Mouse (Mus musculus): ENCODE results near the gene Ptges2. TPM values are rescaled to one million over a fixed set of nuclear protein-coding genes. Genes with fewer than 3 reads are reported as not detected.

Gene Ptges2
- polyA plus RNA-seq, 1 experiment from 2014 or later, result 21.1 TPM

DNA sequence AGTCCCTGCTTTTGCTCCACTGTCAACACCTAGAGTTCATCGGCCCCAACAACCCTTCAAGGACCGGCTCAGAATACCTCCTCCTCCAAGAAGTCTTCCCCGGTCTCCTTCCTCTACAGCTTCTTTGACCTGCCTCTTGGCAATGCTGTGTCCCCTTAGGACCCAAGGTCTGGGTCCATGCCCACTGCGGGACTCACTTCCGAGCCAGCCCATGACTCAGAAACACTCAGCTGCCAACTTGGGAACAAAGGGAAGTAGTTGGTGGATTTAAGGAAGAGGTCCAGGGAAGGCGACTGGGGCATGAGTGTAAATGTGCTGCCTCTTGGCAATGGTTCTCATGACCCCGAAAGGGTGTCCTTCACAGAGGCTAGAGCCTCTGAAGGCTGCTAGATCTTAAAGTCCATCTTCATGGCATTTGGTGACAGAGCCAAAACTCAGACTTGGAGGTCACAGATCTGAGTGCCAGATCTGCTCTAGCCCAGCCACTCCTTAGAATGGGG is 15.6 kb upstream of the Ptges2 start:
- Histone ChIP-seq H3K9me3 (replicated peaks) (no peaks in the 10 kb centered on the region), H3K4me2 (peak overlapping the region; percentile 89), H3K4me3 (no peak overlapping the region), H3K9ac (peak overlapping the region; percentile 20; the same call in 1 of the 2 replicates), H3K27ac (no peak overlapping the region), H3K27me3 (replicated peaks) (peaks cover 35% of the 10 kb centered on the region), H3K4me1 (peaks cover 26% of the 10 kb centered on the region), H3K36me3 (peaks cover 47% of the 10 kb centered on the region)
- 82% methylated on average over 7 of the region's 7 CpGs for WGBS (ENCODE audit: insufficient replicate concordance)
- no peak for ATAC-seq

DNA sequence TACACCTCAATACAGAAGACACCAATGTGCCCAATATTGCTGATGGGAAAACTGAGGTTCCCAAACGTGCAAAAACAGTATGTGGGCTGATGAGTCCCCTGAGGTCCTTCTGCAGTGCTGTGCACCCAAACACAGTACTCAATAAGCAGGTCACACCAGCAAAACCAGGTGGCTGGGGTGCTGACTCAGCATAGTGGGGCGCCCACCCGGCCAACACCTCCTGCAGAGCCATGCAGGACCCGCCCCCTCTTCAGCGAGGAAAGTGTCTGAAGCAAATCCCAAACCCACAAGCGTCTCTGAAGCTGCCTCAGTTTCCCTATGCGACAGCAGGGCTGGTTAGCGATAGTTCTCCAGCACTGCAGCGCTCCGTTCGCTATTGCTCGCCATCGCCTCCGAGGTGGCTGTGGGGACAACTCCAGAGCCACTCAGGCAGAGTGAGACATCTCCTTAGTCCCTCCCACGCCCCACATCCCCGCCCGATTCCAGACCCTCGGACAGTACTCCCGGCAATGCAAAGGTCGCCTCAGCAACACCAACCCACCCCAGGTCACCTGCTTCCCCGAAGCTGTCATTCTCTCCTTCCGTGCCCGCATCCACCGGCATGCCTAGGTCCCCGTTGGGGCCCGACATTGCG is 14.4 kb upstream of the Ptges2 start:
- ATAC-seq, result peak; percentile 37
- H3K4me2 ChIP-seq, result peak overlapping the region; percentile 89
- H3K9ac ChIP-seq, result peak overlapping the region; percentile 80
- H3K4me1 ChIP-seq, result peaks cover 26% of the 10 kb centered on the region
- H3K36me3 ChIP-seq, result peaks cover 35% of the 10 kb centered on the region
- 2% methylated on average over 27 of the region's 27 CpGs for WGBS (ENCODE audit: insufficient replicate concordance)
- H3K27ac ChIP-seq, result peak overlapping the region; percentile 69
- peak overlapping the region; percentile 68 for H3K4me3 ChIP-seq
- peaks cover 46% of the 10 kb centered on the region for H3K27me3 ChIP-seq (replicated peaks)
- H3K9me3 ChIP-seq (replicated peaks), result no peaks in the 10 kb centered on the region

- H3K27ac ChIP-seq, result peak within 1 kb of the TSS; percentile 69
- peak within 1 kb of the TSS; percentile 80 for H3K9ac ChIP-seq
- peak within 1 kb of the TSS; percentile 68 for H3K4me3 ChIP-seq
- no peaks in the 10 kb centered on the region for H3K9me3 ChIP-seq (replicated peaks)
- peak within 1 kb of the TSS; percentile 89 for H3K4me2 ChIP-seq
- ATAC-seq, result peak; percentile 92
- peaks cover 26% of the 10 kb centered on the region for H3K4me1 ChIP-seq
- peaks cover 51% of the 10 kb centered on the region for H3K27me3 ChIP-seq (replicated peaks)
- H3K36me3 ChIP-seq, result peaks cover 29% of the 10 kb centered on the region
- 4% methylated on average over 46 of the region's 47 CpGs for whole genome bisulfite sequencing (ENCODE audit: insufficient replicate concordance)
These were observed 13.9 kb upstream of the Ptges2 start, which contains the start of gene 1110008P14Rik for GRCm38 (mm10) chr2:32381775-32382223. Gene 1110008P14Rik, minus strand, starts transcription at chr2:32381938.

GRCm38 (mm10) chr2:32382689-32383088 is 13.0 kb upstream of the Ptges2 start:
- peaks cover 20% of the 10 kb centered on the region for H3K36me3 ChIP-seq
- H3K4me2 ChIP-seq, result no peak overlapping the region
- H3K4me1 ChIP-seq, result peaks cover 26% of the 10 kb centered on the region
- no peak for ATAC-seq
- WGBS (ENCODE audit: insufficient replicate concordance), result 80% methylated on average over 2 of the region's 2 CpGs
- H3K4me3 ChIP-seq, result no peak overlapping the region
- H3K27ac ChIP-seq, result no peak overlapping the region
- no peak overlapping the region for H3K9ac ChIP-seq
- no peaks in the 10 kb centered on the region for H3K9me3 ChIP-seq (replicated peaks)
- H3K27me3 ChIP-seq (replicated peaks), result peaks cover 60% of the 10 kb centered on the region

- no peaks in the 10 kb centered on the region for H3K36me3 ChIP-seq
- ATAC-seq, result no peak
- no peaks in the 10 kb centered on the region for H3K9me3 ChIP-seq (replicated peaks)
- H3K27ac ChIP-seq, result no peak within 1 kb of the TSS
- no peak within 1 kb of the TSS for H3K4me3 ChIP-seq
- 46% methylated on average over 5 of the region's 5 CpGs for WGBS (ENCODE audit: insufficient replicate concordance)
- H3K4me2 ChIP-seq, result no peak within 1 kb of the TSS
- H3K4me1 ChIP-seq, result no peaks in the 10 kb centered on the region
- H3K9ac ChIP-seq, result no peak within 1 kb of the TSS
- H3K27me3 ChIP-seq (replicated peaks), result peaks cover 57% of the 10 kb centered on the region
These were observed 7.8 kb upstream of the Ptges2 start, which contains the start of gene Lcn2 for GRCm38 (mm10) chr2:32387706-32388490. Gene Lcn2, minus strand, starts transcription at chr2:32388252.

- Histone ChIP-seq H3K4me3 (no peak overlapping the region), H3K36me3 (no peaks in the 10 kb centered on the region), H3K4me2 (no peak overlapping the region), H3K9me3 (replicated peaks) (no peaks in the 10 kb centered on the region), H3K4me1 (0 out of 2 replicates have a peak, but pooled peaks cover under 1% of the 10 kb centered on the region), H3K27ac (no peak overlapping the region), H3K27me3 (replicated peaks) (peaks cover 45% of the 10 kb centered on the region), H3K9ac (no peak overlapping the region)
- no peak for ATAC-seq
- 39% methylated on average over 2 of the region's 2 CpGs for WGBS (ENCODE audit: insufficient replicate concordance)
These were observed 6.5 kb upstream of the Ptges2 start for GRCm38 (mm10) chr2:32389157-32389556.

- H3K9ac ChIP-seq, result no peak overlapping the region
- ATAC-seq, result no peak
- no peaks in the 10 kb centered on the region for H3K9me3 ChIP-seq (replicated peaks)
- H3K36me3 ChIP-seq, result no peaks in the 10 kb centered on the region
- H3K4me1 ChIP-seq, result peaks cover 15% of the 10 kb centered on the region
- 70% methylated on average over 8 of the region's 8 CpGs for WGBS (ENCODE audit: insufficient replicate concordance)
- no peak overlapping the region for H3K4me2 ChIP-seq
- peaks cover 29% of the 10 kb centered on the region for H3K27me3 ChIP-seq (replicated peaks)
- H3K4me3 ChIP-seq, result no peak overlapping the region
- no peak overlapping the region for H3K27ac ChIP-seq
These were observed 4.8 kb upstream of the Ptges2 start for GRCm38 (mm10) chr2:32390871-32391270.

GRCm38 (mm10) chr2:32392063-32392462 is 3.6 kb upstream of the Ptges2 start:
- WGBS (ENCODE audit: insufficient replicate concordance), result 74% methylated on average over 5 of the region's 5 CpGs
- Histone ChIP-seq H3K4me3 (no peak overlapping the region), H3K4me1 (peaks cover 22% of the 10 kb centered on the region), H3K9me3 (replicated peaks) (no peaks in the 10 kb centered on the region), H3K9ac (no peak overlapping the region), H3K27ac (no peak overlapping the region), H3K27me3 (replicated peaks) (peaks cover 17% of the 10 kb centered on the region), H3K4me2 (no peak overlapping the region), H3K36me3 (no peaks in the 10 kb centered on the region)
- ATAC-seq, result no peak

- Histone ChIP-seq H3K9me3 (replicated peaks) (no peaks in the 10 kb centered on the region), H3K9ac (peak overlapping the region; percentile 83), H3K27ac (peak overlapping the region; percentile 81), H3K4me2 (peak overlapping the region; percentile 94), H3K36me3 (peaks cover 9% of the 10 kb centered on the region), H3K4me1 (peaks cover 33% of the 10 kb centered on the region), H3K4me3 (peak overlapping the region; percentile 89), H3K27me3 (replicated peaks) (no peaks in the 10 kb centered on the region)
- ATAC-seq, result 0 out of 2 replicates have a peak, but pooled peaks have one; percentile 22
- 1% methylated on average over 8 of the region's 8 CpGs for WGBS (ENCODE audit: insufficient replicate concordance)
These were observed 723 bp upstream of the Ptges2 start for GRCm38 (mm10) chr2:32394973-32395372.

DNA sequence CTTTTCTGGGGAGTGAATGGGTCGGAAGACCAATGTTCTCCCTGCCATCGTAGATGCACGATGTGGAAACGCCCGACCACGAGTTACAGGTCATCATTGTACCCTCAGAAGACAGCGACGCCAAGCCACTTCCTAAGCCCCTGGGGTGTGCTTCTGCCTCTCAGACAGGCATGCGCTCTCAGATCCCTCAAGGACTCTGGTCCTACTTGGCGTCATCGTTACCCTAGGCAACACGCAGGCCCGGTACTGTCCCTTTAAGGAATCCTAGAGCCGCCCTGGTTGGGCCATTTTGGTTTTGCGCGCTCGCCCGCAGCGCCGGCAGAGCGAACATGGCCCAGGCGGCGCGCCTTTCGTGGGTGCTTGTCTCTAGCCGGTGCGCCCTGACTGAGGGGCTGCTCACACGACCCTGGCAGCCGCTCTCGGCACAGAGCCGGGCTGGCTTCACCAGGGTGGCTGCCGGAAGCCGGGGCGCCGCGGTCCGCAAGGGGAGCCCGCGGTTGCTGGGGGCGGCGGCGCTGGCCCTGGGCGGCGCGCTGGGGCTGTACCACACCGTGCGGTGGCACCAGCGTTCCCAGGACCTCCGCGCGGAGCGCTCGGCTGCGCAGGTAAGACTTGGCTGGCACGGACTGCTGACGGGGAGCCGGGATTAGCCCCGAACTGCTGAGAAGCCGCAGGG is 388 bp downstream of the Ptges2 start:
- Histone ChIP-seq H3K27ac (peak overlapping the region; percentile 81), H3K4me2 (peak overlapping the region; percentile 94), H3K4me1 (peaks cover 39% of the 10 kb centered on the region), H3K9ac (peak overlapping the region; percentile 83), H3K36me3 (peaks cover 20% of the 10 kb centered on the region), H3K9me3 (replicated peaks) (no peaks in the 10 kb centered on the region), H3K27me3 (replicated peaks) (no peaks in the 10 kb centered on the region), H3K4me3 (peak overlapping the region; percentile 89)
- WGBS (ENCODE audit: insufficient replicate concordance), result under 1% methylated on average over 58 of the region's 59 CpGs
- ATAC-seq, result peak; percentile 86

DNA sequence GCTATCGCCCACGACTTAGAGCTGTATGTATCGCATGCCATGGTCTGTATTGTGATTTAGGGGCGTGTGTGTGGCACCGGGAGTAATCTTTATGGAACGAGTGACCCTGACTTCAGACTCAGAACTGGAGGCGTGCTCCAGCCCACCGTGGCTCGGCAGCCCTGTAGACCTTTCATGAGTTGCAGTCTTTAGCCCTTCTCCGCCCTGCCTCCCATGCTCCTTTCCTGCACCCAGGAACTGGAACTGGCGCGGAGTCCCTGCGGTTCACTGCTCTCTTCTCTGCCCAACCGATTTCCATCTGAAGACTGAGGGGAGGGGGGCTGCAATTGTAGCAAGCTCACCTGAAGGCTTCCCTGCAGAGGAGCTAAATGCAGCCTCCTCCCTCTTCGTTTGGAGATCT is 999 bp downstream of the Ptges2 start:
- peaks cover 26% of the 10 kb centered on the region for H3K36me3 ChIP-seq
- H3K27ac ChIP-seq, result no peak overlapping the region
- H3K4me3 ChIP-seq, result peak overlapping the region; percentile 89
- H3K27me3 ChIP-seq (replicated peaks), result no peaks in the 10 kb centered on the region
- H3K4me1 ChIP-seq, result peaks cover 39% of the 10 kb centered on the region
- ATAC-seq, result no peak
- 2% methylated on average over 15 of the region's 15 CpGs for WGBS (ENCODE audit: insufficient replicate concordance)
- H3K4me2 ChIP-seq, result peak overlapping the region; percentile 94
- H3K9ac ChIP-seq, result peak overlapping the region; percentile 83
- no peaks in the 10 kb centered on the region for H3K9me3 ChIP-seq (replicated peaks)
